Mouse (Mus musculus): ENCODE measurements at regions not wholly inside any gene's neighbourhood (a gene's known extent, or its start where the extent isn't known, plus 50 kb on each side); places are given as distances from the start of the nearest gene placed in this dataset.
"Not testable (repeated sequence)": the region's sequence is repeated elsewhere in the genome, so short reads cannot be mapped to it uniquely, and the experiment has no call there.

- Histone ChIP-seq H3K4me3 (replicated peaks) (no peak overlapping the region), H3K27ac (no peak overlapping the region), H3K4me2 (no peak overlapping the region), H3K9ac (replicated peaks) (no peak overlapping the region), H3K9me3 (no peaks in the 10 kb centered on the region), H3K4me1 (replicated peaks) (no peaks in the 10 kb centered on the region), H3K36me3 (no peaks in the 10 kb centered on the region), H3K27me3 (no peaks in the 10 kb centered on the region)
- ATAC-seq (ENCODE audit: insufficient number of reproducible peaks, insufficient read depth, low FRiP score, low TSS enrichment, low read depth) = no peak
- WGBS = 87% methylated on average over 7 of the region's 7 CpGs
These were observed 96.2 kb upstream of the Smlr1 start for GRCm38 (mm10) chr10:25632306-25632705.

GRCm38 (mm10) chr10:25622585-25622984, 86.5 kb upstream of the Smlr1 start:
- 79% methylated on average over 5 of the region's 5 CpGs for WGBS
- Histone ChIP-seq H3K9ac (replicated peaks) (no peak overlapping the region), H3K9me3 (no peaks in the 10 kb centered on the region), H3K4me1 (replicated peaks) (peaks cover 14% of the 10 kb centered on the region), H3K27me3 (no peaks in the 10 kb centered on the region), H3K4me3 (replicated peaks) (no peak overlapping the region), H3K36me3 (no peaks in the 10 kb centered on the region), H3K27ac (no peak overlapping the region; the same call in 1 of the 2 replicates), H3K4me2 (no peak overlapping the region)
- no peak for ATAC-seq (ENCODE audit: insufficient number of reproducible peaks, insufficient read depth, low FRiP score, low TSS enrichment, low read depth)

GRCm38 (mm10) chr10:25621747-25622134, 85.7 kb upstream of the Smlr1 start:
- not testable (repeated sequence) for H3K27me3 ChIP-seq; H3K36me3 ChIP-seq; H3K9me3 ChIP-seq; H3K4me3 ChIP-seq (replicated peaks); H3K9ac ChIP-seq (replicated peaks)
- Histone ChIP-seq H3K27ac (peak overlapping the region; percentile 59), H3K4me1 (replicated peaks) (peaks cover 14% of the 10 kb centered on the region), H3K4me2 (peak overlapping the region; percentile 23; the same call in 1 of the 2 replicates)
- ATAC-seq (ENCODE audit: insufficient number of reproducible peaks, insufficient read depth, low FRiP score, low TSS enrichment, low read depth) = peak; percentile 10; the same call in 1 of the 2 replicates
- 41% methylated on average over 1 of the region's 1 CpGs for WGBS

GRCm38 (mm10) chr10:25620939-25621746, 85.1 kb upstream of the Smlr1 start:
- no peaks in the 10 kb centered on the region for H3K36me3 ChIP-seq
- 0 out of 2 replicates have a peak overlapping the region, but pooled peaks have one; percentile 4 for H3K9ac ChIP-seq (replicated peaks)
- H3K27me3 ChIP-seq = no peaks in the 10 kb centered on the region
- peak overlapping the region; percentile 59 for H3K27ac ChIP-seq
- peak overlapping the region; percentile 23; the same call in 1 of the 2 replicates for H3K4me2 ChIP-seq
- H3K4me3 ChIP-seq (replicated peaks) = no peak overlapping the region
- ATAC-seq (ENCODE audit: insufficient number of reproducible peaks, insufficient read depth, low FRiP score, low TSS enrichment, low read depth) = peak; percentile 86
- peaks cover 14% of the 10 kb centered on the region for H3K4me1 ChIP-seq (replicated peaks)
- whole genome bisulfite sequencing = 49% methylated on average over 10 of the region's 10 CpGs
- no peaks in the 10 kb centered on the region for H3K9me3 ChIP-seq

- 91% methylated on average over 2 of the region's 2 CpGs for WGBS
- Histone ChIP-seq H3K4me2 (no peak overlapping the region), H3K4me3 (replicated peaks) (no peak overlapping the region), H3K9ac (replicated peaks) (no peak overlapping the region), H3K27me3 (no peaks in the 10 kb centered on the region), H3K4me1 (replicated peaks) (peaks cover 14% of the 10 kb centered on the region), H3K36me3 (no peaks in the 10 kb centered on the region), H3K27ac (no peak overlapping the region), H3K9me3 (peaks cover 6% of the 10 kb centered on the region; the same call in 1 of the 2 replicates)
- no peak for ATAC-seq (ENCODE audit: insufficient number of reproducible peaks, insufficient read depth, low FRiP score, low TSS enrichment, low read depth)
These were observed 83.6 kb upstream of the Smlr1 start for GRCm38 (mm10) chr10:25619702-25620101.

GRCm38 (mm10) chr10:25601471-25601870, 65.4 kb upstream of the Smlr1 start:
- Histone ChIP-seq H3K36me3 (no peaks in the 10 kb centered on the region), H3K27me3 (no peaks in the 10 kb centered on the region), H3K4me2 (no peak overlapping the region), H3K9ac (replicated peaks) (no peak overlapping the region), H3K4me1 (replicated peaks) (no peaks in the 10 kb centered on the region), H3K9me3 (no peaks in the 10 kb centered on the region), H3K4me3 (replicated peaks) (no peak overlapping the region), H3K27ac (no peak overlapping the region)
- WGBS = 85% methylated on average over 2 of the region's 2 CpGs
- ATAC-seq (ENCODE audit: insufficient number of reproducible peaks, insufficient read depth, low FRiP score, low TSS enrichment, low read depth) = no peak

- 96% methylated on average over 2 of the region's 2 CpGs for WGBS
- Histone ChIP-seq H3K4me3 (replicated peaks) (no peak overlapping the region), H3K27me3 (no peaks in the 10 kb centered on the region), H3K9ac (replicated peaks) (no peak overlapping the region), H3K36me3 (no peaks in the 10 kb centered on the region), H3K9me3 (no peaks in the 10 kb centered on the region), H3K27ac (no peak overlapping the region), H3K4me1 (replicated peaks) (no peaks in the 10 kb centered on the region), H3K4me2 (no peak overlapping the region)
- no peak for ATAC-seq (ENCODE audit: insufficient number of reproducible peaks, insufficient read depth, low FRiP score, low TSS enrichment, low read depth)
These were observed 53.2 kb upstream of the Smlr1 start for GRCm38 (mm10) chr10:25589316-25589645.

- H3K4me3 ChIP-seq (replicated peaks) = no peak overlapping the region
- H3K4me1 ChIP-seq (replicated peaks) = no peaks in the 10 kb centered on the region
- 79% methylated on average over 12 of the region's 12 CpGs for whole genome bisulfite sequencing
- H3K4me2 ChIP-seq = no peak overlapping the region
- no peak for ATAC-seq (ENCODE audit: insufficient number of reproducible peaks, insufficient read depth, low FRiP score, low TSS enrichment, low read depth)
- no peak overlapping the region for H3K27ac ChIP-seq
- H3K9ac ChIP-seq (replicated peaks) = no peak overlapping the region
- H3K36me3 ChIP-seq = no peaks in the 10 kb centered on the region
- H3K9me3 ChIP-seq = no peaks in the 10 kb centered on the region
- H3K27me3 ChIP-seq = no peaks in the 10 kb centered on the region
These were observed 52.7 kb upstream of the Smlr1 start for GRCm38 (mm10) chr10:25588611-25589315.

All from limb, embryonic 12.5 days (tissue).